Mouse (Mus musculus): ENCODE data around the gene Rpl21.
A peak's percentile ranks its signal among the peaks of the same experiment; 100 is the strongest.

Gene Rpl21

DNA sequence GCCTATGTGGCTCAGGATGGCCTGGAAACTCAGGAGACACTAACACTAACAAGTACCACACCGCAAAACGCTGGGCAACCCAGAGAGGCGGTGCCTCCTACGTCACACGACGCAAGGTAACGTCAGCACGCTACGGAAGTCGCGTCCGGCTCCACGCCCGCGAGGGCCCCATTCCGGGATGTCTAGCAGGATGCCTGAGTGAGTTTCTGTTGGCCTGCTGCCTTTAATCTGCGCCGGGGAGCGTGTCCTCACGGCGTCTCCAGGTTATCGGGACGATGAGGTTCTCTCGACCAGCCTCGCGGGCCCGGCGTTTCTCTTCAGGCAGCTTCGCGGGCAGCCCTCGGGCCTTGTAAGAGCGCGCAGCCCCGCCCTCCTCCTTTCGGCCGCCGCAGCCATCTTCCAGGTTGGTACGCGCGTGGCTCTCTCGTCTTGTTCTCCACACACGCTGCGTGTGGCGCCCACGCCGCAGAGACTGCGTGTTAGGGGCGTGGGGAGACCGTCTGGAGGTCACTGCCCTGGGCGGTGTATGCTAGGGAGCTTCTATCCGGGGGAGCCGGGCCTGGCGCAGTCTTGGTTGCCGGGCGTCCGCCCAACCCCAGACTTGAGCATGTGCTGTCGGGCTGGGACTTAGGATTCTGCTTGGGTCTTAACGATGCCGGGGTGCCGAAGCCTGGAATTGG, at the start of gene Rpl21:
Gene Rpl21, plus strand, starts transcription at position 122 of the 680 bp plus-strand sequence.
- DNase-seq (ENCODE audit: low read depth, low spot score), result peak; percentile 97

DNA sequence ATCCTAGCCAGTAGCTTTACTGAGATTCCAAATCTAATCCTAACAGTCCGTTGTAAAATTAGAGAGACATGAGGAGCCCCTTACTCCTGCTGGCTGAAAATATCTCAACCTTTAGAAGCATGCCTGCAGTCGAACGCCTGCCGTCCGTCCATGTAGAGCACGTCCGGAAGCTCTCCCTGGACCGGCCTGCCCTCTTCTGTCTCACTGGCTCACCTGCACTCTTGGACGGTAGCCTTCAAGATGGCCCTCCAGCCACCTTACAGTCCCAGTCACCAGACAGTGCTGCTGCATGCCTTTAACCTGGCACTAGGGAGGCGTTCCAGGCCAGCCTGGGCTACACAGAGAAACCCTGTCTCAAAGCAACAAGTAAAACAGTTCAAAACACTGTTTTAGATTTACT, 49.4 kb upstream of the Rpl21 start:
- no peak for DNase-seq (ENCODE audit: low read depth, low spot score)

DNA sequence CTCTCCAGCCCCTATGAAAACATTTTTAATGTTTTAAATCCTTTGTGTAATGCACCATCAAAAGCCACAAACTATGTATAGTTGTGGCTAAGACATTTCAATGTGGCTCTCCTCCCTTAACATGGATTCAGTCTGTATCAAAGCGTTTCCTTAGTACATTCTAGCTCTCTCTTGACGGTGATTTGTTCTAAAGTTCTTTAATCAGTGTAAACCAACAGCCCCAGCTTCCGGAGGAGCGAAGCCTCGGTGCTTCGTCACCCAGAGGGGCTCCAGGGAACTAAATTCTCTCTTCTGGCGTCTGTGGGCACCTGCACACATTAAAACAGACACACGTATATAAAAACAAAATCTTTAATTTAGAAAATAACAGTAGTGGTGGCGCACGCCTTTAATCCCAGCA, 48.8 kb upstream of the Rpl21 start:
- no peak for DNase-seq (ENCODE audit: low read depth, low spot score)

- no peak for DNase-seq (ENCODE audit: low read depth, low spot score)
These were observed 46.6 kb upstream of the Rpl21 start for GRCm38 (mm10) chr5:146786123-146786522.

DNA sequence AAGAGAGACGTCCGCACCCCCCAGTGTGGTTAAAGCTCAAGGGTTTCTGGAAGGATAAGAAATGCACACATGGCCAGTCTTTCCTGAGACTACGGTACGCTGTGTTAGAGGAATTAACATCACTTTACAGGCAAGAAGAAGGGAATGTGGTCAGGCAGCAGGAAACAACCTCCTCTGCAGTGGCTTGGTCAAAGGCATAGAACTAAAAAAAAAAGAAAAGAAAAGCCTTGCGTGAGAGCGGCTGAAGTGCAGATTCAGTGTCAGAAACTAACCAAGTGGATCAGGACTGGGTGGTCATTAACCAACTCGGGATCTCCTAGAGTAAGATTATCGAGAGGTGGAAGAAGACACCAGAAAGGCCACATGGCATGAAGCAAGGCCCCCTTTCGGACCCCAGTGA, 43.3 kb upstream of the Rpl21 start:
- no peak for DNase-seq (ENCODE audit: low read depth, low spot score)

DNA sequence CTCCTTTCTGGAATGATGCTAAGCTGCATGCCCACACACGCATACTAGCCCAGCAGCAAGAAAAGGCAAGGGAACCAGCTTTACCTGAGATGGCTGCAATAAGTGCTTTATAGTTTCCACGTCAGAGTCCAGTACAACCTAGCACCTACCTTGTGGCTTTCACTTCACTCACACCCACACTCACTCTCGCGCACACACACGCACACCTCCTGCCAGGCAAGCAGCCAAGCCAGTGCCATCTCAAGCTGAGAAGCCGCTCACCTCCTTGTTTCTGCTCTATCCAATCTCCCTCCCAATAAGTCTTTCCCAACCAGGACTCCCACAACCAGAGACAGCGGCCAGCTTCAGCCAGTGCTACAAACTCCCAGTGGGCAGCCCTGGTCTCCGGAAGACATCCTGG, 41.7 kb upstream of the Rpl21 start:
- DNase-seq (ENCODE audit: low read depth, low spot score), result no peak

DNA sequence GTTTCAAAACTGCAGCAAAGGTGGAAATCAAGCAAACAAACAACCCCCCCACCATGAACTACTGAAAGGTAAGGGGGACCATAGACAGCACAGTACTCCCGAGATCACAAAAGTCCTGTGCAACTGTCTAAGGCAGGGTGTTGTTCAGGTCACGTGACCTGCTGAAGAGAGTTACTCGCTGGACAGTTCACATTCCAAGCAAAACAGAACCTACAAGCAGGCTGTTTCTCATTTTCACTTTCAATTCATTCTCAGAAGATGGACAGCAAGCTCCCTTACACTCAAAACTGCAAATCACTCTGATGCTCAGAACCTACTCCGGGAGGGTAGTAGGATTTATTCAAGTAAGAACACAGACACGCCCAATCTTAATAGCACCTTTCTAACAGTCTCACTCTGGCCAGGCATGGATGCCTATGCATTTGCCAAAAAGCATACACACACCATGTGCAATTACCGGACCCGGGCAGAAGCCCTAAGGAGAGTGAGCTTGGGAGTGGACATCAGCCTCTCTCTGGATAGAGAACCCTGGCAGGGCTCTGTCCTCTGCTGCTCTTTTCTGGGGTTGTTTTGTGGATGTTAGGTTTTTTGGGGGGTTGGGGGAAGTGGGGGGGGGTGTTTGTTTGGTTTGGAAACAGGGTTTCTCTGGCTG, 40.4 kb upstream of the Rpl21 start:
- DNase-seq (ENCODE audit: low read depth, low spot score), result peak; percentile 55

- no peak for DNase-seq (ENCODE audit: low read depth, low spot score)
These were observed 39.0 kb upstream of the Rpl21 start for GRCm38 (mm10) chr5:146793630-146794083.

DNA sequence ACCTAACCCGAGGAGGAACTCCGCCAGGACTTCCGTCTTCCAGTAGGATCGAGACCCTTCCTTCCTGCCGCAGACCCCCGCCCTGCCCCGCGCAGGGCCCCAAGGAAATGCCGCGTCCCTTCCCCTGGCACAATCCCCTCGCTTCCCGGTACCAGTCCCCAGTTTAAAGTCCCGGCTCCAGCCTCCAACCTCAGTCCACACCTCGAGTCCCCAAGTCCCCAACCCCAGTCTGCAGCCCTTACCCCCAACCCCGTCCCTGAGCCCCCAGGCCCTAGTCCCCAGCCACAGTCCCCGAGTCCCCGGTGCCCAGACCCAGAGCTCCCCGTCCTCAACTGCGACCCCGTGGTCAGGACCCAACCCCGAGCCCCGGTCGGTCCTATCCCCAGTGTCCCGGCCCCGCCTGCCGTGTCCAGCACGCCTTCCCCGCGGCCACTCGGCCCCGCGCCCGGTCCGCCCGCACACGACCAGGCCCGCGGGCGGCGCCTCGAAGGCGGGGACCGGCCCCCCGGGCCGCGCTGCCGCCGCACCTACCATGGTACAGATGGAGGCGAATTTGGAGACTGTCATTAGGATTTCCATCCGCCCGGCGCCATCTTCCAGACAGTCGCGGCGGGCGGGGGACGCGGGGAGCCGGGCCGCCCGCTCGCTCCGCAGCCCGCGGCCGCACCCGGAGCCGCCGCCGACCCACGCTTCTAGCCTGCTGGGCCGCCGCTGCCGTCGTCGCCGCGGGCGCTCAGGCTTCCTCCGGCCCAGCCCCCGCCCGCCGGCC, 38.4 kb upstream of the Rpl21 start:
- DNase-seq (ENCODE audit: low read depth, low spot score), result peak; percentile 67

DNA sequence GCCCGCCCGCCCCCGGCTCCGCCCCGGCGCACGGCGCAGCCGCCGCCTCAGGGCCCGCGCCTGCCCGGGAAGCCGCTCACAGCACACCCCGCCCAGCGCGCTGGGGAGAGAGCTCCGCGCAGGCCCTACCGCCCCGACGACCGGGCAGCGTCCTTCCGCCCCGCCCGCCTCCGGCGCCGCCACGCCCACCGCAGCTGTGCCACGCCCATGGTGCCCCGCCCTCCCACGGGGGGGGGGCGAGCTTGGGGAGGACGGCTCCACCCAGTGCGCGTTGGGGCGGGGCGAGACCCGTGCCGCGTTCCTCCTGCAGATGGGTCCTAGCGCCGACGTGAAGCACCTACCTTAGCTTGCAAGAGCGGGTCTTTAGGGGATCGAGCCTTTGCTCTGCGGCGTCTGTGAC, 37.8 kb upstream of the Rpl21 start, which contains the start of gene Usp12:
Gene Usp12, minus strand, starts transcription at position 154 of the 400 bp plus-strand sequence.
- peak; percentile 97 for DNase-seq (ENCODE audit: low read depth, low spot score)

GRCm38 (mm10) chr5:146795728-146796127, 37.0 kb upstream of the Rpl21 start:
- DNase-seq (ENCODE audit: low read depth, low spot score), result no peak

GRCm38 (mm10) chr5:146798031-146798430, 34.7 kb upstream of the Rpl21 start:
- no peak for DNase-seq (ENCODE audit: low read depth, low spot score)

GRCm38 (mm10) chr5:146806004-146806430, 26.7 kb upstream of the Rpl21 start:
- DNase-seq (ENCODE audit: low read depth, low spot score), result no peak

DNA sequence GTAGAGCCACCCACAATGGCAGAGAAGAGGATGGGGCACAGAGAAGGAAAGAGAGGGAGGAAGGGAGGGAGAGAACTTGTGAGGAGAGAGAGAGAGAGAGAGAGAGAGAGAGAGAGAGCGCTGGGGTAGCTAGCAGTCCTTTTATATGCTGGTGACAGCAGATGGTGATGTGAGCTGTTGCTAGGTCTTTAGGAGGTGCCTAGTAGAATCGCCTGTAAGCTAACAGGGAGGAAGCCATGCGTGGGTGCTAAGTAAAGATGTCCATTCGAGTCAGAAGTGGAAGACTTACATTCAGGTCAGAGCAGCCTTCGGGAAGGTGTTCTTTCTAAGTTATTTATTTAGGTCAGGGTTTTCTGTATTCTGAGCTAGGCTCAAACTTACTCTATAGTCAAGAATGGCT, 22.7 kb upstream of the Rpl21 start:
- DNase-seq (ENCODE audit: low read depth, low spot score), result no peak

DNA sequence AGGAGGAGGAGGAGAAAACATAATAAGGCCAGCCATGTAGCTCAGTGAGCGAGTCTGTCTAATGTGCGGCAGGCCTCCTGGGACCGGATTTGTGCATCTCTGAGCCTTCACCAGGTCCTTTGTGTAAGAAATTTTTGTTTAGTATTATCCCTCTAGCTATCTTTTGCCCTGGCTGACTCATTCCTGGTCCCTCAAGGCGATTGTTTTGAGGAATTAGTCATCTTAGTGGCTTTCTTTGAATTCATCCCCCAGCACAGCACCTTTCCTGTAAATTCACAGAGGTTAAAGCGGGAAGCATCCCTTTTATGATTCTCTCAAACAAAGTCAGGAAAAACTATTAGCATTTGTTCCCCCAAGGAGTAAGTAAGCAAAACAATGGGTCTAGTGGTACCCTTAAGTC, 19.8 kb upstream of the Rpl21 start:
- DNase-seq (ENCODE audit: low read depth, low spot score), result no peak

GRCm38 (mm10) chr5:146813421-146813820, 19.3 kb upstream of the Rpl21 start:
- peak; percentile 70 for DNase-seq (ENCODE audit: low read depth, low spot score)

- no peak for DNase-seq (ENCODE audit: low read depth, low spot score)
These were observed 17.3 kb upstream of the Rpl21 start for GRCm38 (mm10) chr5:146815394-146815793.

GRCm38 (mm10) chr5:146817583-146817982, 15.1 kb upstream of the Rpl21 start:
- DNase-seq (ENCODE audit: low read depth, low spot score), result no peak

- DNase-seq (ENCODE audit: low read depth, low spot score), result no peak
These were observed 13.6 kb upstream of the Rpl21 start for GRCm38 (mm10) chr5:146818906-146819623.

- no peak for DNase-seq (ENCODE audit: low read depth, low spot score)
These were observed 9.7 kb upstream of the Rpl21 start for GRCm38 (mm10) chr5:146823005-146823404.

- DNase-seq (ENCODE audit: low read depth, low spot score), result peak; percentile 81
These were observed 3.2 kb upstream of the Rpl21 start for GRCm38 (mm10) chr5:146829528-146829927.

DNA sequence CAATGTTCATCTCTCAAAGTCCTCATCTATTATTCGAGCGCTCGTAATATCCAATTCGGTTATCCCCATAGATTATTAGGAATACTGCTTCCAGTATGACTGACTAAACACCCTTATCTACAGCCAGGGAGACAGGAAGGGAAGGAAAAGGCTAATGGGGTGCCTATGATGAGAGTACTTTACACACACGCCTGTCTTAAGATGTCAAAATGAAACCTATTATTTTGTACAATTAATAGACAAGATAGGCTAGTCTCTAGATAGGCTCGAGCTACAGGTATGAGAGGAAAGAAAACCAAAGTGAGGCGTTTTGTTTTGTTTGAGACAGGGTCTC, 288 bp upstream of the Rpl21 start:
- no peak for DNase-seq (ENCODE audit: low read depth, low spot score)

Data from ZHBTc4 (cell line).